Mouse (Mus musculus) embryonic stem cell, embryonic (primary cell): ENCODE measurements around the gene Trpm3.

Experiments
- CTCF ChIA-PET, 4 experiments: fragments of 300-600 bp in 2 of 4; fragments of 350-600 bp in 2 of 4; sonication (Branson Sonifier 250); formaldehyde crosslinking; loops; one replicate each; lab custom pipeline; 2022; ENCODE audit warnings: inconsistent platforms in 2 of 4; lab: Charles Lee
- POLR2A ChIA-PET, 4 experiments: fragments of 300-600 bp in 2 of 4; fragments of 350-600 bp in 2 of 4; sonication (Branson Sonifier 250); formaldehyde crosslinking; loops; one replicate each; lab custom pipeline; 2022; ENCODE audit warnings: antibody characterized with exemption in 4 of 4, inconsistent platforms in 1 of 4; lab: Charles Lee

The Trpm3 gene

GRCm38 (mm10) chr19:22300906-22301305, 162.1 kb downstream of the Trpm3 start:
- ChIA-PET CTCF (interaction anchor here in 1 of 4 experiments (0.6 kb wide), 1 partner anchor 1512 kb away, joined by 3 read pairs; no protein-coding TSS in a partner anchor), POLR2A (interaction anchor here in 2 of 4 experiments (0.6 to 0.8 kb wide), 2 partner anchors 10 to 517 kb away, joined by 3 read pairs; no protein-coding TSS in a partner anchor)

- ChIA-PET POLR2A (interaction anchor here (0.6 to 2.0 kb wide), 7 partner anchors 137 to 588 kb away, joined by 3 to 5 read pairs (median 3); partner anchors contain the start of gene Cemip2 (in 1 of the 4)), CTCF (interaction anchor here in 3 of 4 experiments (0.6 to 1.5 kb wide), 7 partner anchors 13 to 930 kb away, joined by 3 to 14 read pairs (median 5); partner anchors contain the start of gene Cemip2 (in 1 of the 3))
Observed at GRCm38 (mm10) chr19:22303021-22303951, 164.4 kb downstream of the Trpm3 start.

GRCm38 (mm10) chr19:22303952-22304655, 165.3 kb downstream of the Trpm3 start:
- ChIA-PET CTCF (interaction anchor here (0.6 to 1.5 kb wide), 32 partner anchors 10 to 1194 kb away, joined by 3 to 23 read pairs (median 4); partner anchors contain the start of gene Cemip2 (in 1 of the 4)), POLR2A (interaction anchor here in 3 of 4 experiments (0.6 to 2.0 kb wide), 7 partner anchors 12 to 651 kb away, joined by 3 to 13 read pairs (median 3); partner anchors contain the start of genes 1110059E24Rik (in 1 of the 3), Abhd17b (in 1 of the 3) and Cemip2 (in 1 of the 3))

GRCm38 (mm10) chr19:22308081-22308480, 169.2 kb downstream of the Trpm3 start:
- ChIA-PET POLR2A (no interaction called here), CTCF (interaction anchor here in 1 of 4 experiments (0.7 kb wide), 1 partner anchor 268 kb away, joined by 4 read pairs; no protein-coding TSS in a partner anchor)

GRCm38 (mm10) chr19:22317306-22317705, 178.5 kb downstream of the Trpm3 start:
- ChIA-PET CTCF (interaction anchor here in 2 of 4 experiments (0.6 to 0.9 kb wide), 2 partner anchors 13 to 235 kb away, joined by 3 read pairs; no protein-coding TSS in a partner anchor), POLR2A (no interaction called here)

GRCm38 (mm10) chr19:22326813-22327212, 188.0 kb downstream of the Trpm3 start:
- POLR2A ChIA-PET: no interaction called here
- CTCF ChIA-PET: no interaction called here

GRCm38 (mm10) chr19:22327226-22327625, 188.4 kb downstream of the Trpm3 start:
- ChIA-PET POLR2A (no interaction called here), CTCF (no interaction called here)

- CTCF ChIA-PET: interaction anchor here in 1 of 4 experiments (1.9 kb wide), 1 partner anchor 548 kb away, joined by 8 read pairs; no protein-coding TSS in a partner anchor
- POLR2A ChIA-PET: no interaction called here
Observed at GRCm38 (mm10) chr19:22336278-22336677, 197.4 kb downstream of the Trpm3 start.

- ChIA-PET CTCF (interaction anchor here (0.6 to 1.9 kb wide), 11 partner anchors 17 to 578 kb away, joined by 3 to 15 read pairs (median 5); no protein-coding TSS in a partner anchor), POLR2A (interaction anchor here in 1 of 4 experiments (0.6 kb wide), 1 partner anchor 1071 kb away, joined by 5 read pairs; no protein-coding TSS in a partner anchor)
Observed at GRCm38 (mm10) chr19:22337468-22337867, 198.6 kb downstream of the Trpm3 start.

- ChIA-PET POLR2A (interaction anchor here in 1 of 4 experiments (1.1 kb wide), 1 partner anchor 11 kb away, joined by 3 read pairs; no protein-coding TSS in a partner anchor), CTCF (interaction anchor here in 2 of 4 experiments (0.6 to 1.0 kb wide), 3 partner anchors 418 to 1656 kb away, joined by 3 read pairs; no protein-coding TSS in a partner anchor)
Observed at GRCm38 (mm10) chr19:22338927-22339326, 200.1 kb downstream of the Trpm3 start.

GRCm38 (mm10) chr19:22354037-22354541, 215.2 kb downstream of the Trpm3 start:
- CTCF ChIA-PET: interaction anchor here in 2 of 4 experiments (0.5 to 1.0 kb wide), 2 partner anchors 16 to 530 kb away, joined by 3 to 5 read pairs; no protein-coding TSS in a partner anchor
- POLR2A ChIA-PET: no interaction called here

- POLR2A ChIA-PET: no interaction called here
- CTCF ChIA-PET: no interaction called here
Observed at GRCm38 (mm10) chr19:22386890-22387289, 248.0 kb downstream of the Trpm3 start.

GRCm38 (mm10) chr19:22394700-22395099, 255.9 kb downstream of the Trpm3 start:
- CTCF ChIA-PET: no interaction called here
- POLR2A ChIA-PET: no interaction called here

- POLR2A ChIA-PET: no interaction called here
- CTCF ChIA-PET: no interaction called here
Observed at GRCm38 (mm10) chr19:22404049-22404448, 265.2 kb downstream of the Trpm3 start.

GRCm38 (mm10) chr19:22418239-22418638, 279.4 kb downstream of the Trpm3 start:
- ChIA-PET CTCF (no interaction called here), POLR2A (interaction anchor here in 1 of 4 experiments (0.7 kb wide), 1 partner anchor 13 kb away, joined by 3 read pairs; no protein-coding TSS in a partner anchor)

GRCm38 (mm10) chr19:22437207-22437606, 298.4 kb downstream of the Trpm3 start:
- ChIA-PET CTCF (no interaction called here), POLR2A (interaction anchor here in 1 of 4 experiments (0.6 kb wide), 1 partner anchor 392 kb away, joined by 3 read pairs; no protein-coding TSS in a partner anchor)

GRCm38 (mm10) chr19:22447418-22448339, 308.8 kb downstream of the Trpm3 start:
- ChIA-PET POLR2A (interaction anchor here in 1 of 4 experiments (0.7 kb wide), 1 partner anchor 236 kb away, joined by 3 read pairs; no protein-coding TSS in a partner anchor), CTCF (interaction anchor here in 1 of 4 experiments (0.6 kb wide), 1 partner anchor 108 kb away, joined by 3 read pairs; no protein-coding TSS in a partner anchor)
